Mouse (Mus musculus) lung, postnatal 0 days (tissue): ENCODE results near the gene Orm3. TPM values are rescaled to one million over a fixed set of nuclear protein-coding genes. Genes with fewer than 3 reads are reported as not detected.

Experiments used
- ATAC-seq: fragments of 200-750 bp; cut with Nextera tagmentation; 2 replicates; pipeline ENCODE4 v1.8.0; 2017; ENCODE audit warnings: moderate library complexity
- DNase-seq: peaks from one replicate; pipeline ENCODE4 v3.0.0-alpha.2; 2016; ENCODE audit warnings: low spot score
- H3K27ac ChIP-seq: fragments of 300-500 bp; sonication (generic); 2 replicates; pipeline ENCODE4 v1.5.1; 2014; ENCODE audit warnings: antibody characterized with exemption, mild to moderate bottlenecking, low read length, mixed read lengths
- H3K27me3 ChIP-seq: fragments of 300-500 bp; sonication (generic); replicated peaks from 2 replicates; pipeline ENCODE4 v1.6.1; 2014; ENCODE audit warnings: low read length, mixed read lengths; ENCODE audit not compliant: insufficient read depth
- H3K36me3 ChIP-seq: fragments of 300-500 bp; sonication (generic); 2 replicates; pipeline ENCODE4 v1.6.1; 2014; ENCODE audit warnings: low read length, mixed read lengths; ENCODE audit not compliant: insufficient read depth
- H3K4me1 ChIP-seq: fragments of 300-500 bp; sonication (generic); 2 replicates; pipeline ENCODE4 v1.6.1; 2014; ENCODE audit warnings: antibody characterized with exemption, low read depth, low read length, mixed read lengths; ENCODE audit not compliant: insufficient read depth
- H3K4me2 ChIP-seq: fragments of 300-500 bp; sonication (generic); replicated peaks from 2 replicates; pipeline ENCODE4 v1.6.1; 2014; ENCODE audit warnings: low read depth, mild to moderate bottlenecking, low read length, moderate library complexity, mixed read lengths
- H3K4me3 ChIP-seq: fragments of 300-500 bp; sonication (generic); 2 replicates; pipeline ENCODE4 v1.5.1; 2014; ENCODE audit warnings: low read depth, low read length
- H3K9ac ChIP-seq: fragments of 300-500 bp; sonication (generic); replicated peaks from 2 replicates; pipeline ENCODE4 v1.6.1; 2014; ENCODE audit warnings: low read depth, mild to moderate bottlenecking
- H3K9me3 ChIP-seq: fragments of 300-500 bp; sonication (generic); 2 replicates; pipeline ENCODE4 v1.6.1; 2016; ENCODE audit warnings: low read length, mixed read lengths
- CTCF ChIP-seq: IDR thresholded peaks from 2 replicates; pipeline ENCODE4 v1.5.1; 2016; ENCODE audit warnings: antibody characterized with exemption, mild to moderate bottlenecking
- EP300 ChIP-seq: IDR thresholded peaks from 2 replicates; pipeline ENCODE4 v1.6.1; 2016; ENCODE audit warnings: antibody characterized with exemption, mild to moderate bottlenecking, control low read depth
- WGBS: fragments of 180-500 bp; shearing (Covaris S2); extraction: QIAGEN DNeasy Blood & Tissue Kit; methylation state at CpG from one replicate; pipeline ENCODE4 v1.1.7; 2014; 5-methylcytosine and 5-hydroxymethylcytosine counted together
- polyA plus RNA-seq: library from polyadenylated mRNA; unstranded; fragments of >200 nt; fragmentation: Nextera tagmentation; extraction: Ambion mirVana; gene quantifications from 2 replicates; pipeline ENCODE4 v1.2.1, GENCODE M21; 2015

Gene Orm3
- polyA plus RNA-seq, 1 experiment from 2014 or later = 0.21 TPM

DNA sequence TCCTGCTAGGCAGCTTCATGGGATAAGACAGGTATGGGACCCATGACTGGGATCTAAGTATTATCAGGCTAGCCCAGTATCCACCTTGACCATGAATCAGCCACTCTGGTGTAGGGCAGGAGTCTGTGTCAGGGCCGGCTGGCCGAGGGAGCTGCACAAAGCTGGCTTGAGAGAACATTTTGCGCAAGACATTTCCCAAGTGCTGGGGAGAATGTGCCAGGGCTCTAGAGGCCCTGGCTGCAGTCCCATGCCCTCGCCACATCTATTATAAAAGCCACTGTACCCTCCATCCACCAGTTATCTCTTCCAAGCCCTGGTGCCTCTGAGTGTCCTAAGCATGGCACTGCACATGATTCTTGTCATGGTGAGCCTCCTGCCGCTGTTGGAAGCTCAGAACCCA is 6.2 kb downstream of the Orm3 start, which contains the start of gene Orm2:
TSS of gene Orm2 (plus strand) at position 300 of the 400 bp plus-strand sequence.
- Histone ChIP-seq H3K27me3 (no peaks in the 10 kb centered on the region), H3K9ac (no peak within 1 kb of the TSS), H3K27ac (no peak within 1 kb of the TSS), H3K36me3 (0 out of 2 replicates have a peak, but pooled peaks cover under 1% of the 10 kb centered on the region), H3K4me1 (no peaks in the 10 kb centered on the region), H3K9me3 (no peaks in the 10 kb centered on the region), H3K4me2 (no peak within 1 kb of the TSS), H3K4me3 (no peak within 1 kb of the TSS)
- DNase-seq (peak; percentile 70), ATAC-seq (peak; percentile 78)
- 42% methylated on average over 5 of the region's 5 CpGs for WGBS
- no peak for TF ChIP-seq CTCF
- no peak for TF ChIP-seq EP300

DNA sequence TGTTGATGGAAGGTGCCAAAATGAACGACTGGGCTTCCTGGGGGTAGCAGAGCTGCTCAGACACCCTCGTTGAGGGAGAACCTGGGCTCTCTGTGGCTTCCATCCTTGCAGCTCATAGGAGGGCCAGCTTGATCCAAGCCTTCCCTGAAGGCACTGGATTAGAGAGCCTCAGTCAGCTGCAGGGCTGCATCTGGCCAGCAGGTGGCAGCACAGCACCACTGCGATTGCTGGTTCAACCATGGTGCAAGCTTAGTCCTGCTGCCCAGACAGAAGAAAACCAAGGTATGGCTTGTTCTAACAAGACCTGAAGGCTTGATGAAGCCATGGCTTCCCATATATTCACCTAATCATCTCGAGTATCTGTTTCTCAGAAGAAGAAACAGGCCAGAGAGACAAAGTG is 12.6 kb downstream of the Orm3 start:
- no peak overlapping the region for H3K27ac ChIP-seq
- no peaks in the 10 kb centered on the region for H3K9me3 ChIP-seq
- whole genome bisulfite sequencing = 11% methylated on average over 4 of the region's 4 CpGs
- no peaks in the 10 kb centered on the region for H3K4me1 ChIP-seq
- peaks cover 22% of the 10 kb centered on the region for H3K36me3 ChIP-seq
- no peaks in the 10 kb centered on the region for H3K27me3 ChIP-seq
- no peak overlapping the region for H3K4me3 ChIP-seq
- no peak overlapping the region for H3K4me2 ChIP-seq
- peak; percentile 79 for DNase-seq
- H3K9ac ChIP-seq = no peak overlapping the region
- TF ChIP-seq EP300 (no peak), CTCF (peak; percentile 100)
- ATAC-seq = peak; percentile 79

DNA sequence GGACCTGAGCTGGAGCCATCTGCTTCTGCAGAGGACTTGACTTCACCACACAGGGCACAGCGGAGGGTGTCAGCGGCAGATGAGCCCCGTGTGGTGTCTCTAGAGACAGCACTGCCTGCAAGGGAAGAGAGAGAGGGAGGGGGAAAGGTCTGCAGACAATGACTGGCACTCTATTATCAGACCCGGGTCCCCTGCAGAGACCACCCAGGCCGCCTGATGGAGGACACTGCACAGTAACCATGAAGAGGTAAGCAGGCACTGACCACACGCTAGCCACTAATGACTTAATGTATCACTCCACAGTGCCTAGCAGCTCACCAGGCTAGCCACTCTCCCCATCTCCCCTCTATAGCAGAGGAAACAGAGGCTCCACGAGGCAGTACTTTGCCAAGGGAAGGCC is 14.9 kb downstream of the Orm3 start:
- DNase-seq = no peak
- H3K36me3 ChIP-seq = peaks cover 29% of the 10 kb centered on the region
- no peak for ATAC-seq
- H3K4me3 ChIP-seq = no peak overlapping the region
- H3K9ac ChIP-seq = no peak overlapping the region
- H3K4me1 ChIP-seq = no peaks in the 10 kb centered on the region
- TF ChIP-seq EP300 (no peak), CTCF (no peak)
- H3K4me2 ChIP-seq = no peak overlapping the region
- H3K9me3 ChIP-seq = no peaks in the 10 kb centered on the region
- H3K27ac ChIP-seq = no peak overlapping the region
- 63% methylated on average over 7 of the region's 7 CpGs for WGBS
- no peaks in the 10 kb centered on the region for H3K27me3 ChIP-seq

DNA sequence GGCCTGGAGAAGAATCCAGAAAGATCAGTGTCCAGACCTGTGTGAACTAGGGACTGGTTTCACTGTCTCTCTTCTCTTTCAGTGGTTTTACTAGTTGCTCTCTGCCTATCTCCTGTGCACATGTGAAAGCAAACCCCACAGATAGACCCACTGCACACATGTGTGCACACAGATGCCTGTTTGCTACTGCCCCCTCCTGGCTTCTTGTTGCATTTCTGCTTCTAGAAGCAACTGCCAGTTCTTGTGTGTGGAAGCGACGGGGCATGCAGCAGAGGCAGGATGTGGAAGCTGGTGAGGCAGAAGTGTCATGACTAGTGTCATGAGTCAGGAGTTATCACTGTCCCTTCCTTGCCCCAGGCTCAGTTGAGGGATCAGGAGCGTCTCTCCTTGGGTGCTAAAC is 15.9 kb downstream of the Orm3 start:
- ATAC-seq = no peak
- no peaks in the 10 kb centered on the region for H3K27me3 ChIP-seq
- H3K4me1 ChIP-seq = no peaks in the 10 kb centered on the region
- 42% methylated on average over 3 of the region's 3 CpGs for WGBS
- H3K9me3 ChIP-seq = no peaks in the 10 kb centered on the region
- H3K4me2 ChIP-seq = no peak overlapping the region
- DNase-seq = peak; percentile 40
- H3K9ac ChIP-seq = no peak overlapping the region
- no peak overlapping the region for H3K27ac ChIP-seq
- TF ChIP-seq EP300 (no peak), CTCF (peak; percentile 70)
- no peak overlapping the region for H3K4me3 ChIP-seq
- H3K36me3 ChIP-seq = peaks cover 32% of the 10 kb centered on the region

DNA sequence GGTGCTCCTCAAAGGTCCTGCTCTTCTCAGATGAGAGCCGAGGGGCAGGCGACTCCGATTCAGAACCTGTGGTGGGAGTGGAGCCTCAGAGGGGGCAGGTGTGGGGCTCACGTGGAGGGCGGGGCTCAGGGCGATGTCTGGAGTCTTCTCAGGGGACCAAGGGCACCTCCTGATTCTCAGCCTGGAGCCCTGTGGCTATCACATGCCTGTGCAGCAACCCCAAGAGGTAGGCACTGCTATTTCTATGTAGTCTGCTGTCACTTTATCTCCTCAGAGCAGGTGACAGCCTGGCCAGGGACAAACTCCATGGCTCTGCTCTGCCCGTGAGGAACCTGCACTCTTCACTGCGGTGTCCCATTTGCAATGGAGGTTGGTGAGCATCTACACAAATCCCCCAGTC is 17.4 kb downstream of the Orm3 start:
- no peaks in the 10 kb centered on the region for H3K4me1 ChIP-seq
- 90% methylated on average over 8 of the region's 8 CpGs for WGBS

DNA sequence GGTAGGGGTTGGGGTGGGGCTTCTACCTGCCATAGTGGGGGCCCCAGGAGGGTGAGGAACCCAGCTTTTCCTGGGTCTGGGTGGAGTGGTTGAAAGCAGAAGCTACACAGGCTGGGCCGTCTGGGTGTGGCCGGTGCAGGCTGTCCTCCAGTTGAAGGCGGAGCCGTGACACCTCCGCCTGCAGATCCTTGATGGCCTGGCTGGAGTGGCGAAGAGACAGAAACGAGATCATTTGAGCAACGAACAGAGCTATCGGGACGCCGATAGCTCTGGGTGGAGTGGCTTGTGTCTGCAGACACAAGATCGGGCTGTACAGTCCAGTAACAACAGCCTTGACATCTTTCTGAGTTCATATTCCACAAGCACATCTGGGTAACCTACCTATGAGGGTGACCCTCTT is 18.4 kb downstream of the Orm3 start:
- WGBS = 79% methylated on average over 12 of the region's 12 CpGs
- H3K4me1 ChIP-seq = no peaks in the 10 kb centered on the region
- TF ChIP-seq CTCF (no peak), EP300 (no peak)
- no peak overlapping the region for H3K4me2 ChIP-seq
- H3K27ac ChIP-seq = no peak overlapping the region
- H3K9me3 ChIP-seq = no peaks in the 10 kb centered on the region
- ATAC-seq = no peak
- no peaks in the 10 kb centered on the region for H3K27me3 ChIP-seq
- no peak overlapping the region for H3K4me3 ChIP-seq
- H3K9ac ChIP-seq = no peak overlapping the region
- DNase-seq = no peak
- peaks cover 23% of the 10 kb centered on the region; the same call in 1 of the 2 replicates for H3K36me3 ChIP-seq

More for the DNA sequence above, 17.4 kb downstream of the Orm3 start:
- no peak overlapping the region for H3K27ac ChIP-seq
- H3K9me3 ChIP-seq = no peaks in the 10 kb centered on the region
- no peak for TF ChIP-seq EP300
- TF ChIP-seq CTCF = no peak
- ATAC-seq (no peak), DNase-seq (no peak)
- no peaks in the 10 kb centered on the region for H3K27me3 ChIP-seq
- no peak overlapping the region for H3K4me3 ChIP-seq
- H3K9ac ChIP-seq = no peak overlapping the region
- H3K36me3 ChIP-seq = peaks cover 20% of the 10 kb centered on the region; the same call in 1 of the 2 replicates
- no peak overlapping the region for H3K4me2 ChIP-seq

DNA sequence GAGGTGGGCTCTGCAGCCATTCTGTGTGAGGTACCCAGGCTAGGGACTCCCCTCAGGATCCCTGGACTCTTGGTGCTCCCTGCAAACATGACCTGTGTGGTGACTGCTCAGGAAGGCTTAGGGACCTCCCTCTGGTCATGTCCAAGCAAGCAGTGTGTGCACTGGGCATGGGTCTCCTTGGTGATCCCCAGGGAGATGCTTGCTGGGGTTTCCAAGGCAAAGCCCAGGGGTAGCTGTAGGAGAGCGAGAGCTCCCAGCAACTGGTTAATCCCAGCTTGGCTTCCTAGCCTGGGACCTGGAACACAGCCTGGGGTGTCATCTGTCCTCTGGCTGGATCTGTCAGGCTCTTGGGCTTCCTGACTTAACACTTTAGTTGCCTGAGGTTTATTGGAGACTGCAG is 19.4 kb downstream of the Orm3 start:
- DNase-seq (no peak), ATAC-seq (peak; percentile 20)
- no peaks in the 10 kb centered on the region for H3K27me3 ChIP-seq
- 64% methylated on average over 1 of the region's 1 CpGs for WGBS
- TF ChIP-seq EP300 (no peak), CTCF (no peak)
- H3K36me3 ChIP-seq = peaks cover 27% of the 10 kb centered on the region
- H3K4me1 ChIP-seq = no peaks in the 10 kb centered on the region
- no peak overlapping the region for H3K4me3 ChIP-seq
- no peak overlapping the region for H3K4me2 ChIP-seq
- H3K9me3 ChIP-seq = no peaks in the 10 kb centered on the region
- H3K9ac ChIP-seq = no peak overlapping the region
- no peak overlapping the region for H3K27ac ChIP-seq
